ENCODE assay signal across 15 mouse cellular contexts in genomic region chr1:97785685-97786393, GRCm38 (mm10).
"Had no signal": no experiment of that assay in that cellular context is flagged by ENCODE, and none has a peak within 500 bp of the region (broad histone marks: within the 10 kb centered on the region; RNA-seq: fewer than 3 reads in every experiment).

No protein-coding gene starts in this region.

- H3K36me3 ChIP-seq: intestine, embryonic 15.5 days; limb, embryonic 15.5 days; midbrain, embryonic 15.5 days; neural tube, embryonic 12.5 days had no signal

- H3K27ac ChIP-seq: intestine, embryonic 15.5 days; kidney, embryonic 15.5 days; limb, embryonic 15.5 days; macrophage; midbrain, embryonic 15.5 days; neural tube, embryonic 12.5 days had no signal

- H3K4me1 ChIP-seq: intestine, embryonic 15.5 days; kidney, embryonic 15.5 days; limb, embryonic 15.5 days; midbrain, embryonic 15.5 days; neural tube, embryonic 12.5 days had no signal

- H3K4me3 ChIP-seq: intestine, embryonic 15.5 days; kidney, embryonic 15.5 days; limb, embryonic 15.5 days; midbrain, embryonic 15.5 days; neural tube, embryonic 12.5 days had no signal

- H3K9me3 ChIP-seq: intestine, embryonic 15.5 days; kidney, embryonic 15.5 days; limb, embryonic 15.5 days; midbrain, embryonic 15.5 days; neural tube, embryonic 12.5 days had no signal

- H3K4me2 ChIP-seq: intestine, embryonic 15.5 days; kidney, embryonic 15.5 days; limb, embryonic 15.5 days; lung, embryonic 14.5 days; midbrain, embryonic 15.5 days; neural tube, embryonic 12.5 days had no signal

- DNase-seq: kidney, adult 2 months; kidney, postnatal 14 days; layer of hippocampus, postnatal 36 days; lung, embryonic 14.5 days; lung, postnatal 10 days; retina, postnatal 1 day; right cerebral cortex, postnatal 4 days; spleen, adult 18-20 months; thymus, postnatal 4 days had no signal

- H3K27me3 ChIP-seq: intestine, embryonic 15.5 days; kidney, embryonic 15.5 days; limb, embryonic 15.5 days; midbrain, embryonic 15.5 days; neural tube, embryonic 12.5 days had no signal

- H3K9ac ChIP-seq: intestine, embryonic 15.5 days; kidney, embryonic 15.5 days; limb, embryonic 15.5 days; lung, embryonic 14.5 days; midbrain, embryonic 15.5 days; neural tube, embryonic 12.5 days had no signal

- ATAC-seq: intestine, embryonic 15.5 days; midbrain, embryonic 15.5 days had no signal
